Mouse (Mus musculus) E14TG2a.4 (cell line): ENCODE measurements around the gene Itih3.

Experiments used
- CTCF ChIP-seq: conservative IDR thresholded peaks from 2 replicates; pipeline ENCODE4 v1.5.1; 2014; ENCODE audit warnings: low read length
- NANOG ChIP-seq: IDR thresholded peaks from 2 replicates; pipeline ENCODE4 v1.6.1; 2014; ENCODE audit warnings: borderline replicate concordance, low read length, mixed read lengths
- POU5F1 ChIP-seq: IDR thresholded peaks from 2 replicates; pipeline ENCODE4 v1.6.1; 2014; ENCODE audit warnings: low read length, borderline replicate concordance

DNA sequence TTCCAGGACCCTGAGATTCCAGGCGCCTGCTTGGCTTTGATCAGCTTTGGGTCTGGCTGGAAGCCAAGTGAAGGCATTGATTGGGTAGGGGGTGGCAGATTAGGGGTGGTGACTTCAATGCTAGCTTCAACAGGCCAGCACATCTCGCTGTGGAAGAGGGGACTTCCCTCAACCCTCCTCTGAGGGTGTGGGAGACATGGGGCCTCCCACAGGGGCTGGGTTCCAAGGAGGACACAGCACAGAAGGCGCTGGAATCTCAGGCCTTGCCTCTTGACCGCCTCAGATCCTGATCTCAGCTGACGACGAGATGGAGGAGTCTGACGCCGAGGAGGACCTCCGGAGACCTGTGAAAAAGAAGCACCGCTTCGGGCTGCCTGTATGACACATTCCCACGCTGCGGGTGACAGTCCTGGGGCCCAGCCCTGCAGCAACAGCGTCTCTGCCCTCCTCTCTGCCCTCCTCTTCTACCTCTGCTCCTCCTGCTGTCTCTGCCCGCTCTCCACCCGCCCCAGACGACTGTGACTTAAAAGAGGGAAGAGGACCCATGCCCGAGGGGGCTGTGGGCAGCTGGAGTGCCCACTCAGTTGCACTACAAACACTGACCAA is 49.4 kb downstream of the Itih3 start:
- TF ChIP-seq CTCF = no peak
- TF ChIP-seq NANOG = no peak
- TF ChIP-seq POU5F1 = no peak
